Mouse (Mus musculus) layer of hippocampus, postnatal 10 days (tissue): Measurements from ENCODE around the gene Dis3l2. TPM values are rescaled to one million over a fixed set of nuclear protein-coding genes. Genes with fewer than 3 reads are reported as not detected.

Experiments
- DNase-seq, 2 experiments: peaks; one replicate each; pipeline ENCODE4 v3.0.0; 2021; ENCODE audit warnings: low spot score in 2 of 2
- total RNA-seq, 2 experiments: library from RNA; stranded (reverse); gene quantifications; 2 replicates each; pipeline ENCODE4 v1.2.3; 2021

The Dis3l2 gene
- total RNA-seq, 2 experiments from 2014 or later: 27.6 to 28.7 TPM

GRCm38 (mm10) chr1:86914697-86915096 is 211.1 kb downstream of the Dis3l2 start:
- DNase-seq: no peak

GRCm38 (mm10) chr1:86916355-86916984 is 212.9 kb downstream of the Dis3l2 start:
- no peak for DNase-seq

- DNase-seq: no peak
Observed at GRCm38 (mm10) chr1:86925776-86926175, 222.2 kb downstream of the Dis3l2 start.

- peak in 1 of 2 experiments; percentile 19 for DNase-seq
Observed at GRCm38 (mm10) chr1:86931606-86932379, 228.2 kb downstream of the Dis3l2 start.

GRCm38 (mm10) chr1:86932810-86933209 is 229.2 kb downstream of the Dis3l2 start:
- DNase-seq: no peak

- DNase-seq: no peak
Observed at GRCm38 (mm10) chr1:86933656-86934055, 230.0 kb downstream of the Dis3l2 start.

- no peak for DNase-seq
Observed at GRCm38 (mm10) chr1:86951501-86952205, 248.0 kb downstream of the Dis3l2 start.

GRCm38 (mm10) chr1:86955801-86956200 is 252.2 kb downstream of the Dis3l2 start:
- DNase-seq: no peak

- peak in 1 of 2 experiments; percentile 29 for DNase-seq
Observed at GRCm38 (mm10) chr1:86968261-86968964, 264.8 kb downstream of the Dis3l2 start.

GRCm38 (mm10) chr1:86969173-86969725 is 265.6 kb downstream of the Dis3l2 start:
- no peak for DNase-seq

GRCm38 (mm10) chr1:86972693-86973092 is 269.1 kb downstream of the Dis3l2 start:
- no peak for DNase-seq

- DNase-seq: no peak
Observed at GRCm38 (mm10) chr1:86977018-86977417, 273.4 kb downstream of the Dis3l2 start.

- DNase-seq: no peak
Observed at GRCm38 (mm10) chr1:86986372-86986771, 282.8 kb downstream of the Dis3l2 start.

GRCm38 (mm10) chr1:86992849-86993248 is 289.2 kb downstream of the Dis3l2 start:
- no peak for DNase-seq

- no peak for DNase-seq
Observed at GRCm38 (mm10) chr1:86994023-86994422, 290.4 kb downstream of the Dis3l2 start.

- DNase-seq: no peak
Observed at GRCm38 (mm10) chr1:86998051-86998450, 294.4 kb downstream of the Dis3l2 start.

GRCm38 (mm10) chr1:87001365-87001764 is 297.8 kb downstream of the Dis3l2 start:
- no peak for DNase-seq

- no peak for DNase-seq
Observed at GRCm38 (mm10) chr1:87002545-87003168, 299.0 kb downstream of the Dis3l2 start.

GRCm38 (mm10) chr1:87003169-87003552 is 299.6 kb downstream of the Dis3l2 start:
- no peak for DNase-seq

GRCm38 (mm10) chr1:87006425-87006824 is 302.8 kb downstream of the Dis3l2 start:
- no peak for DNase-seq

- DNase-seq: no peak
Observed at GRCm38 (mm10) chr1:87008211-87008610, 304.6 kb downstream of the Dis3l2 start.
